Mouse (Mus musculus): ENCODE measurements around the gene Chrna1. TPM values are rescaled to one million over a fixed set of nuclear protein-coding genes. Genes with fewer than 3 reads are reported as not detected.
A peak's percentile ranks its signal among the peaks of the same experiment; 100 is the strongest.

Gene Chrna1
- polyA plus RNA-seq, 1 experiment from 2014 or later: 0.24 TPM

DNA sequence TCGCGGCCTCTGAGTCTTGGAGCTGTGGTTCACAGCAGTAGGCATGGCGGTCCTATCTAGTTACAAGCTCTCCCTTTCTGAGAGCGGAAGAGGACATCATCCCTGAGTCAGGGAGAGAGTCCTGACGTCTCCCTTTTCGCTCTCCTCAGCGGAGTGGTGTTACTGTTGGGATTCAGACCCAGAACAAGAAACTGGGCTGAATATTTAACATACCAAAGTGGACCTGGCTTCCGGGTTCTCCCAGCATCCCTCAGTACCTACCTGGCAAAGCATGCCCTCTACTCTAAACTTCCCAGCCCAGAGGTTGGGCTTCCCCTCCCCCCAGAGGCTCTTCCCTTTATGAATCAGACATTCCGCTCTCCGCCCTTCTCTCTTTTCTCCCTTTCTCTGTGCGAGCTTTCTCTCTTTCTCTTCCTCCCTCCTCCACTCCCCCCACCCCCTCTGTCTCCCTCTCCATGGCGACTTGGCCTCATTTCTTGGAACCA is 5.3 kb upstream of the Chrna1 start:
- ATAC-seq: 0 out of 2 replicates have a peak, but pooled peaks have one; percentile 30
- Histone ChIP-seq H3K4me1 (ENCODE audit: control insufficient read depth, insufficient read depth, low read length) (peaks cover 11% of the 10 kb centered on the region), H3K9me3 (replicated peaks; ENCODE audit: control insufficient read depth, low read length, poor library complexity, severe bottlenecking) (no peaks in the 10 kb centered on the region), H3K27ac (ENCODE audit: low read length) (no peak overlapping the region), H3K4me2 (ENCODE audit: low read length) (peak overlapping the region; percentile 58), H3K36me3 (ENCODE audit: control insufficient read depth, insufficient read depth, low read length) (no peaks in the 10 kb centered on the region), H3K9ac (ENCODE audit: low read depth, low read length) (peak overlapping the region; percentile 32; the same call in 1 of the 2 replicates), H3K27me3 (ENCODE audit: control insufficient read depth, insufficient read depth, low read depth, low read length) (peaks cover 4% of the 10 kb centered on the region; the same call in 1 of the 2 replicates), H3K4me3 (ENCODE audit: low read depth, low read length) (peak overlapping the region; percentile 35)
- 11% methylated on average over 12 of the region's 12 CpGs for whole genome bisulfite sequencing

DNA sequence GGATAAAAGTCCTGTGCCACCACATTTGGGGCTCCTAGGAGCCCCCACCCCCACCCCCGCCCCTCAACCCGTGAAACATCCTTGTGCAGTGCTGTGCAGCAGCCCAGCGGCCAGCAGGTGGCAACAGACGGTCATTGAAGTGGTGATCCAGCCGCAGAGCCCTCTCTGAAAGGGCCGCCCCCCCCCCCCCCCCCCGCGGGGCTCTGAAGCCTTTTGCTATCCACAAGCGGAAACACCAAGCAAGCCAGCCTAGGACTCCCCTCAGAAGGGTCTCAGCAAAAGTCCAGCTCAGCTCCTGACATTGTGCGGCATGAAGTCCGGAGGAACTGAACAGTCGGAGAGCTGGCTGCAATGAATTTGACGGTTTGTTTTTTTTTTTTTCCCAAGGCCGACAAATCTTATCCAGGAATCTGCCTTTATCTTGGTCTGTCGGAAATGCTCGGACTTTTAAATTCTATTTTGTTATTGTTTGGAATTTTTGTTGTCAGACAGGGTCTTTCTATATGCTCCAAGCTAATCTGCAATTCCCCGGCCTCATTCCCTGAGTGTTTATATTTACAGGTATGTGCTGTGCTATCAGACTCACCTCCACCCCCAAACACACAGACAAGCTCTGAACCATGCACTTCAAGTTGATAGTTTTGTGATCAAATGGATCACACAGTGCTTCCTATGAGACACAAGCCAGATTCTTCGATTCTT is 4.7 kb upstream of the Chrna1 start:
- Histone ChIP-seq H3K36me3 (ENCODE audit: control insufficient read depth, insufficient read depth, low read length) (no peaks in the 10 kb centered on the region), H3K4me3 (ENCODE audit: low read depth, low read length) (peak overlapping the region; percentile 35), H3K27me3 (ENCODE audit: control insufficient read depth, insufficient read depth, low read depth, low read length) (peaks cover 4% of the 10 kb centered on the region; the same call in 1 of the 2 replicates), H3K9me3 (replicated peaks; ENCODE audit: control insufficient read depth, low read length, poor library complexity, severe bottlenecking) (no peaks in the 10 kb centered on the region), H3K4me2 (ENCODE audit: low read length) (peak overlapping the region; percentile 58), H3K9ac (ENCODE audit: low read depth, low read length) (peak overlapping the region; percentile 32), H3K4me1 (ENCODE audit: control insufficient read depth, insufficient read depth, low read length) (peaks cover 6% of the 10 kb centered on the region), H3K27ac (ENCODE audit: low read length) (no peak overlapping the region)
- ATAC-seq: peak; percentile 86
- 2% methylated on average over 15 of the region's 18 CpGs for WGBS

DNA sequence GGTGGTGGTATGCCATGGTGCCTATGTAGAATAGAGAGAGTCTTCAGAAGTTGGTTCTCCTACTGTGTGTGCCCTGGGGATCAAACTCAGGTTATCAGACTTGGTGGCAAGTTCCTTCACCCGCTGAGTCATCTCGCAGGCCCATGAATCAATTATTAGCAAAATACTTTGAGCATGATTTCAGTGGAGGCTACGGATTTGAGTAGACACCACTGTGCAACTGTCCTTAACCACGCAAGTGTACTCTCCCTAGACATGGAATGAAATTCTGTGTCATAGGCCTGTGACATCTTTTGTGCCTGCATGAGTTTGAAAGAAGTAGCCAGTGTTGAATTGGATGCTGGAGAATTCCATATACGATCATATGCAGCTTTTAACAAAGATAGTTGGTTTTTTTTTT is 582 bp upstream of the Chrna1 start:
- 89% methylated on average over 5 of the region's 5 CpGs for WGBS
- H3K4me2 ChIP-seq (ENCODE audit: low read length): no peak overlapping the region
- H3K27ac ChIP-seq (ENCODE audit: low read length): no peak overlapping the region
- peaks cover 4% of the 10 kb centered on the region for H3K4me1 ChIP-seq (ENCODE audit: control insufficient read depth, insufficient read depth, low read length)
- no peaks in the 10 kb centered on the region for H3K36me3 ChIP-seq (ENCODE audit: control insufficient read depth, insufficient read depth, low read length)
- H3K9me3 ChIP-seq (replicated peaks; ENCODE audit: control insufficient read depth, low read length, poor library complexity, severe bottlenecking): no peaks in the 10 kb centered on the region
- no peak overlapping the region for H3K9ac ChIP-seq (ENCODE audit: low read depth, low read length)
- H3K27me3 ChIP-seq (ENCODE audit: control insufficient read depth, insufficient read depth, low read depth, low read length): peaks cover 4% of the 10 kb centered on the region; the same call in 1 of the 2 replicates
- ATAC-seq: no peak
- H3K4me3 ChIP-seq (ENCODE audit: low read depth, low read length): no peak overlapping the region

DNA sequence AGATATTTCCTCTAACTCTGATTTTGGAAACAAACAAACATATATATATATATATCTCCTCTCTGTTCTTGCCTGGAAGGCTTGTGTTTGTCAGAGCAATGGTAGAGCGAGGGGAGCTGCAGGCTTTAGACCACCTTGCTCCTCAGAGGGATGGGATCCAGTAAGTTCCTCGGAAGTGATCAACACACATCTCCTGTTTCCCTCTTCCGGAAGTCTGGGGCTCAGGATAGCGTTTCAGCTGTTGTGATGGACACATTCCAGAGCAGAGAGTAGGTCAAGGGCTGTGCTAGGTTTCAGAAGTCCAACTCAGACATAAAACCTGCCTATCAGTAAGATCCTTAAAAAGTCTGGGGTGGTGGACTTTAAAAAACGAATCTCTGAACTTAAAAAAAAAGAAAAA is 970 bp downstream of the Chrna1 start:
- Histone ChIP-seq H3K27me3 (ENCODE audit: control insufficient read depth, insufficient read depth, low read depth, low read length) (peaks cover 4% of the 10 kb centered on the region; the same call in 1 of the 2 replicates), H3K4me2 (ENCODE audit: low read length) (no peak overlapping the region), H3K4me3 (ENCODE audit: low read depth, low read length) (no peak overlapping the region), H3K36me3 (ENCODE audit: control insufficient read depth, insufficient read depth, low read length) (no peaks in the 10 kb centered on the region), H3K4me1 (ENCODE audit: control insufficient read depth, insufficient read depth, low read length) (no peaks in the 10 kb centered on the region), H3K27ac (ENCODE audit: low read length) (no peak overlapping the region), H3K9me3 (replicated peaks; ENCODE audit: control insufficient read depth, low read length, poor library complexity, severe bottlenecking) (no peaks in the 10 kb centered on the region), H3K9ac (ENCODE audit: low read depth, low read length) (no peak overlapping the region)
- ATAC-seq: no peak
- WGBS: 62% methylated on average over 5 of the region's 5 CpGs

DNA sequence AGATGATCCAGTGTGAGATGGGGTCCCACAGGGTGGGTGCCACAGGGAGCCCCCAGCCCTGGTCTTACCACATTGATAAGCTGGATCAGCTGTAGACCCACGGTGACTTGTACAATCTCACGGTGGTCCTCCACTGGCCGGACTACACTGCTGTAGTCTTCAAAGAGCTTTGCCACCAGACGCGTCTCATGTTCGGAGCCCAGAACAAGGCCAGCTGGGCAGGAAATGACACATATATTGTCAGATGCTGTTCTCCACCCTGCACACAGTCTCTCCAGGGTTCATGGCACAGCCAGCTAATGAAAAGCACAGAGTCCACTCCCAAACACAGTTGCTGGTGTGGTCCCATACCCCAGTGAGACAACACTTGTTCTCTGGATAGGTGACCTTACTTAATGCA is 5.7 kb downstream of the Chrna1 start:
- no peak overlapping the region for H3K9ac ChIP-seq (ENCODE audit: low read depth, low read length)
- H3K4me2 ChIP-seq (ENCODE audit: low read length): no peak overlapping the region
- H3K27me3 ChIP-seq (ENCODE audit: control insufficient read depth, insufficient read depth, low read depth, low read length): no peaks in the 10 kb centered on the region
- H3K9me3 ChIP-seq (replicated peaks; ENCODE audit: control insufficient read depth, low read length, poor library complexity, severe bottlenecking): no peaks in the 10 kb centered on the region
- no peak overlapping the region for H3K27ac ChIP-seq (ENCODE audit: low read length)
- no peak overlapping the region for H3K4me3 ChIP-seq (ENCODE audit: low read depth, low read length)
- H3K4me1 ChIP-seq (ENCODE audit: control insufficient read depth, insufficient read depth, low read length): peaks cover 5% of the 10 kb centered on the region; the same call in 1 of the 2 replicates
- no peaks in the 10 kb centered on the region for H3K36me3 ChIP-seq (ENCODE audit: control insufficient read depth, insufficient read depth, low read length)
- no peak for ATAC-seq
- 90% methylated on average over 6 of the region's 6 CpGs for WGBS

DNA sequence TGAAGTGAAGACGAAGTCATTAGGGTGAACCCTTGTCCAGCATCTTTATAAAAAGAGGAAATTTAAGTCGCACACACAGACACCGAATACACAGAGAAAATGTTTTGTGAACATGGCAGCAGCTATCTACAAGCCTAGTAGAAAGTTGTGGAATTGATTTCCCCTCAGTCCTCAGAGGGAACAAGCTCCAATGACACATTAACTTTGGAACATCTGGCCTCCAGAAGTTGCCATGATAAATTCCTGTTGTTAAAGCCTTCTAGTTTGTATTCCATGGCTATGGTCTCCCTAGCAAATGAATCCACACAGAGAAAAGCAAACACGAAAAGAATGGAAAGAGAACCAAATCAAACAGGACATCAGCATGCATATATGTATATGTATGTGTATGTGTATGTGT is 6.6 kb downstream of the Chrna1 start:
- Histone ChIP-seq H3K4me1 (ENCODE audit: control insufficient read depth, insufficient read depth, low read length) (peaks cover 5% of the 10 kb centered on the region; the same call in 1 of the 2 replicates), H3K27ac (ENCODE audit: low read length) (no peak overlapping the region), H3K4me3 (ENCODE audit: low read depth, low read length) (no peak overlapping the region), H3K36me3 (ENCODE audit: control insufficient read depth, insufficient read depth, low read length) (no peaks in the 10 kb centered on the region), H3K9me3 (replicated peaks; ENCODE audit: control insufficient read depth, low read length, poor library complexity, severe bottlenecking) (no peaks in the 10 kb centered on the region), H3K27me3 (ENCODE audit: control insufficient read depth, insufficient read depth, low read depth, low read length) (no peaks in the 10 kb centered on the region), H3K4me2 (ENCODE audit: low read length) (no peak overlapping the region), H3K9ac (ENCODE audit: low read depth, low read length) (no peak overlapping the region)
- ATAC-seq: no peak
- WGBS: 91% methylated on average over 4 of the region's 4 CpGs

DNA sequence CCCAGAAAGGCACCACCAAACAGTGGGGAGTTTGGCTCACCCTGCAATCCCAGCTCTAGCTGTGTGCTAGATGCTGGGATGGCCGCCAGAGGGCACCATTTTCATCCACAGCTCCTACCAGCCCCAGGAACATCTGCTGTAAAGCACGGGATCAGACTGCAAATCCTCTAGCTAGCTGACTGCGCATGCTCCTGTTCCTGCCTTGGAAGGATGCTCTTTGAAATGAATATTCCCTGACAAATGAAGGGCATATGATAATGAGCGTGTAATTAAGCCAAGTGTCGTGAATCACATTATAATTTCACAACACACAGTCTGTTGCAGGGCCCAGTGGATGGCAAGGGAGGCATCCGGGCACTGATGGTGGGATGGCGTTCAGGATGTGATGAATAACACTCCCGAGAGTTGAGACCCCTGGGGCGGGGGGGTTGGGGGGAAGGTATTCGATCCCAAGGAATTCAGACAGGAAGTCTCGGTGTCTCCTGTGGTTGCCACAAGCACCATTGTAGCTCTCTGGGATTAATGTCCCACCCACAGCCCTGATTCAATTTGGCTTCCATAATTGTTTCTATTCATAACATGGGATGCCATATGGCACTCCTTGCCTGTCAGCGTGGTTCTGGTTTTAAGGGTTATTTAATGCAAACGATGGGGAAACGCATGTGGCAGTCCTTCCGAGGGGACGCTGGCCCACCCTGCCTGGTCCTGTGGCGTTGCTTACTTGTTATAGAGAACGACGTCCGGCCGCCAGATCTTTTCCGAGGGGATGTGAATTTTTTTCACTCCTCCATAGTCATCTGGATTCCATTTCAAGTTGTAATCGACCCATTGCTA is 7.4 kb downstream of the Chrna1 start:
- peaks cover 5% of the 10 kb centered on the region; the same call in 1 of the 2 replicates for H3K4me1 ChIP-seq (ENCODE audit: control insufficient read depth, insufficient read depth, low read length)
- 16% methylated on average over 23 of the region's 23 CpGs for WGBS
- H3K9ac ChIP-seq (ENCODE audit: low read depth, low read length): peak overlapping the region; percentile 10; the same call in 1 of the 2 replicates
- no peaks in the 10 kb centered on the region for H3K27me3 ChIP-seq (ENCODE audit: control insufficient read depth, insufficient read depth, low read depth, low read length)
- no peaks in the 10 kb centered on the region for H3K36me3 ChIP-seq (ENCODE audit: control insufficient read depth, insufficient read depth, low read length)
- ATAC-seq: peak; percentile 94
- no peaks in the 10 kb centered on the region for H3K9me3 ChIP-seq (replicated peaks; ENCODE audit: control insufficient read depth, low read length, poor library complexity, severe bottlenecking)
- H3K4me2 ChIP-seq (ENCODE audit: low read length): peak overlapping the region; percentile 52
- peak overlapping the region; percentile 33 for H3K4me3 ChIP-seq (ENCODE audit: low read depth, low read length)
- H3K27ac ChIP-seq (ENCODE audit: low read length): peak overlapping the region; percentile 64

DNA sequence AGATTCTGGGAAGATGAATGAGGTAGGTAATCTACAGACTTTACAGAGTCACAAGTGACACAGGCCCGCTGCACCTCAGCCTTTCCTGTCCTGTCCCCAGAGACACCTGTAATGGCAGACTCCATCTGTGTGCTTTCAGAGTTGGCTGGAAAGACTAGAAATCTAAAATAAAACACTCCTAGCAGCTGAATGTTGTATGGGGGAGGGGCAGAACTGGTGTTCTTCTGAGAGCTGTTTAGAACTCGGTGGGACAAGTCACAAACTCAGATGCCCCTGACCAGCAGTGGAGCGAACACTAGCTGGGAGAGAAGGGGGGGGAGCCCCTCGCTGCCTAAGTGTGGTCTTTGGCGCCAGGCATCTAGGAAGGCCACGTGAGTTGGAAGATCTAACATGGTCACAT is 8.2 kb downstream of the Chrna1 start:
- Histone ChIP-seq H3K27ac (ENCODE audit: low read length) (no peak overlapping the region), H3K9me3 (replicated peaks; ENCODE audit: control insufficient read depth, low read length, poor library complexity, severe bottlenecking) (no peaks in the 10 kb centered on the region), H3K4me1 (ENCODE audit: control insufficient read depth, insufficient read depth, low read length) (peaks cover 5% of the 10 kb centered on the region; the same call in 1 of the 2 replicates), H3K9ac (ENCODE audit: low read depth, low read length) (no peak overlapping the region), H3K36me3 (ENCODE audit: control insufficient read depth, insufficient read depth, low read length) (no peaks in the 10 kb centered on the region), H3K4me3 (ENCODE audit: low read depth, low read length) (no peak overlapping the region), H3K27me3 (ENCODE audit: control insufficient read depth, insufficient read depth, low read depth, low read length) (no peaks in the 10 kb centered on the region), H3K4me2 (ENCODE audit: low read length) (no peak overlapping the region)
- WGBS: 73% methylated on average over 6 of the region's 6 CpGs
- 0 out of 2 replicates have a peak, but pooled peaks have one; percentile 17 for ATAC-seq

All from midbrain, embryonic 16.5 days (tissue).